Mouse (Mus musculus) left cerebral cortex, adult 11 months (tissue): Measurements from ENCODE around the gene Ptar1.
A peak's percentile ranks its signal among the peaks of the same experiment; 100 is the strongest.
"Not testable (repeated sequence)": the region's sequence is repeated elsewhere in the genome, so short reads cannot be mapped to it uniquely, and the experiment has no call there.

Experiments used
- DNase-seq: peaks from one replicate; pipeline ENCODE4 v3.0.0; 2022; ENCODE audit warnings: low spot score

Gene Ptar1

GRCm38 (mm10) chr19:23687296-23688021, at the start of gene Ptar1:
TSS of gene Ptar1 (plus strand) at chr19:23687429.
- DNase-seq, result peak; percentile 63

GRCm38 (mm10) chr19:23643819-23644218, 43.4 kb upstream of the Ptar1 start:
- no peak for DNase-seq

- DNase-seq, result peak; percentile 36
Measured at GRCm38 (mm10) chr19:23645347-23645746, 41.9 kb upstream of the Ptar1 start.

- DNase-seq, result no peak
Measured at GRCm38 (mm10) chr19:23647308-23647707, 39.9 kb upstream of the Ptar1 start.

DNA sequence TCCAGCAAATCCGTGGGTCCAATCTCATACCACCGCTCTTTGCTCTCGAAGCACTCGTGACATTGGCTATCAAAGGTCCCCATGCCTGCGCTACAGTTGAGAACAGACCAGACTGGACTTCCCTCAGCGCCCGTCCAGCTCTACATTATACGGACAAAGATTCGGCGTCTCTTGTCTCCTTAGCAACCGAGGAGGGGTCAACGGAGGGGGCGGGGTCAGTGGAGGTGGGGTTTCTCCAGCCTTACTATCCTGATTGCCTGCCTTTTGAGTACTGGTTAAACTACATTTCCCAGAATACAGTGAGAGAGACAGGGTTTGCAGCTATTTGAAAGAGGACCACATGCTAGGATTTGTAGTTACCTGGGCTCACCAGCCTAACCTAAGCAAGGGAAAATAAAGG, 34.6 kb upstream of the Ptar1 start, which contains the start of gene 1700028P14Rik:
TSS of gene 1700028P14Rik (minus strand) at position 169 of the 400 bp plus-strand sequence.
- DNase-seq, result no peak

- DNase-seq, result no peak
Measured at GRCm38 (mm10) chr19:23653154-23653553, 34.1 kb upstream of the Ptar1 start.

GRCm38 (mm10) chr19:23657261-23657932, 29.8 kb upstream of the Ptar1 start:
- DNase-seq, result no peak

- DNase-seq, result no peak
Measured at GRCm38 (mm10) chr19:23658350-23658749, 28.9 kb upstream of the Ptar1 start.

DNA sequence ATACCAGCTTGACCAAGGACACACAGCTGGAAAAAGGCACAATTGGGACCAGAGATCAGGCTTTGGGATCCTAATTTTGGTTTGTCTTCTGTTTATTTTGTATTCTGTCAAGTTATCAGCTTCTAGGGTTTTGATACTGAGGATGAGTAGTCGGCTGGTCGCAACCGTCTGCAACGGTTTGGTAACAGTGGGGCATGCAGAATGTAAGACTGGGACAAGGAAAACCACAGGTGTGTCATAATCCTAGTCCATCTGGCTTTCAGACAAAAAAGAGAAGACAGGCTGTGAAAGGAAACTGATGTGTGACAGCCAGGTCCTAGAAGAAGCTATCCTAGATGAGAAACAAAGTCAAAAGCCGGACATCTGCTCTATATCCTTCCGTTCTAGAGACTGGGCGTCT, 23.1 kb upstream of the Ptar1 start:
- no peak for DNase-seq

GRCm38 (mm10) chr19:23668142-23668655, 19.0 kb upstream of the Ptar1 start:
- no peak for DNase-seq

- no peak for DNase-seq
Measured at GRCm38 (mm10) chr19:23673021-23673420, 14.2 kb upstream of the Ptar1 start.

DNA sequence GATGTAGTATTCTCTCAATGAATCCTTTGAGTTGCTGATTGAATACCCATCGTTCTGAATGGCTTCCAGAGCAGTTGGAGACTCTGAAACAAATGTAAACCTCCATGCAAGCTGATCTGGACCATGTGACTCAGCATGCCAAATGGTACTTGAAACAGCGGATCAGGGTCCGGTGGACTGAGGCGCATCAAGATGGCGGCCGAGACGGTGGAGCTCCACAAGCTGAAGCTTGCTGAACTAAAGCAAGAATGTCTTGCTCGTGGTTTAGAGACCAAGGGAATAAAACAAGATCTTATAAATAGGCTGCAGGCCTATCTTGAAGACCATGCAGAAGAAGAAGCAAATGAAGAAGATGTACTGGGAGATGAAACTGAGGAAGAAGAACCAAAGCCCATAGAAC, 11.6 kb upstream of the Ptar1 start:
- not testable (repeated sequence) for DNase-seq

GRCm38 (mm10) chr19:23686962-23687295, 300 bp upstream of the Ptar1 start:
- no peak for DNase-seq

GRCm38 (mm10) chr19:23688421-23688946, 1.3 kb downstream of the Ptar1 start:
- DNase-seq, result no peak

DNA sequence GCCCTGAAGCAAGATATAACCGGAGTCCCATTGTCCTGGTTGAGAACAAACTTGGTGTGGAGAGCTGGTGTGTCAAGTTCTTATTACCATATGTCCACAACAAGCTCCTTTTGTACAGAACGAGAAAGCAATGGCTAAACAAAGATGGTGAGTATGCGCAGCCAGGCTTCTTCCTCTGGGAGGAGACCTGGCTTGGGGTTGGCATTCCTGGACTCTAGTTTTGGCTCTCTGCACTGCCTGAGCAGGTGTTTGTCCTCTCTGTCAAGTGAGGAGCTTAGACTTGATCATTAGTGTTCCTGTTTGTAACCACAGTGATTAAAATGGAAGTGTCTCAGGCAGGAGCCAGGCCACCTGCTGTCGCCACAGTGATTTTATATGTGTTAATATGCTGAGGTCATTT, 7.1 kb downstream of the Ptar1 start:
- DNase-seq, result no peak

DNA sequence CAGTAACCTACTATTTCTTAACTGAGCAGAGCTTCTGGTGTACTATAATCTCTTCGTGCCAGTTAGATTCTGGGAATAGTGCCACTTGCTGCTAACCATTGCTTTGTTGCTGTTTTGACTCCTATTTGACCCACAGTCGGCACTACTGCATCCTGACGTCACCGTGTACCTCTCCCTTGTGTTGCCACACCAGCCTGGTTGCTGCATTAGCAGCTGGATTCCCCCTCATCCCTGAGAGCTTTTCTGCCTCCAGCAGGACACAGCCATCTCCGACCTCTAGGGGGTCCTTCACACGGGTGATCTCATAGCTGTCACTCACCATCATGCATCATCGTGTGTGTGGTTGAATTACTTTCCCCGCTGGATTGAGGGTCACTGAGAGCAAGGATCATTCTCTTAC, 10.6 kb downstream of the Ptar1 start:
- DNase-seq, result no peak

GRCm38 (mm10) chr19:23698366-23698765, 11.1 kb downstream of the Ptar1 start:
- no peak for DNase-seq

GRCm38 (mm10) chr19:23699131-23699530, 11.9 kb downstream of the Ptar1 start:
- no peak for DNase-seq

DNA sequence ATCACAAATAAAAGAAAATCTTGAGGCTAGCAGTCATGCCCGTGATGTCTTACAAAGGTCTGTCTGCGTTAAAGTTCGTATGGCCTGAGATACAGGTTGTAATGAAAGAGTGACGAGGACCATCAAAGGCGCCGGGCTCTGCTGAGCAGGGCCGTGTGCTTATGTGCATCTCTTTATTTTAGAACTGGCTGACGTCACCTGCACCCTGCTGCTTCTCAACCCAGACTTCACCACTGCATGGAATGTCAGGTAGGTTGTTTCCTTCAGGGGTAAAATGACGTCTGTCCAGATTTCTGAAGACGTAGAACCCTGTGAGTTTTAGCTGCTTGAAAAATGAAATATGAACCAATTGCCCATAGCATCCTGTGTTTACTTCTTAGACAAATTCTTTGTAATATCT, 15.7 kb downstream of the Ptar1 start:
- no peak for DNase-seq

- DNase-seq, result no peak
Measured at GRCm38 (mm10) chr19:23705383-23705782, 18.2 kb downstream of the Ptar1 start.

DNA sequence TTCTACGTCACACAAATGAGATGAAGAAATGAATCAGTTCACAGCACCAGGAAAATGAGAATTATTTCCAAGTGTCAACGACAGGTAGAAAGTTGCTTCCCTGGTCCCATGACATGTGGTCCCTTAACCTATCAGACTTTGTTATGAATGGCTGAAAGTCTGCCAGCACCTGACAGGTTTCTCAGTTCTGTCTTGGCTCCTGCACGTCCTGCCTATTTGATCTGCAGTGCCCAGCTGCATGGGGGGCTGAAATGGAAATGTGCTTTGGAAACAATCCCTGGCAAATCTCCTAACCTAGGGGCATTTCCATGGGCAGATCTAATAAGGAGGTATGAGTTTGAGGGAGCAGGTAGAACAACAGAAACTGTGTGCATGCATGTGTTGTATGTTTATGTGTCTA, 59.3 kb downstream of the Ptar1 start:
- no peak for DNase-seq

DNA sequence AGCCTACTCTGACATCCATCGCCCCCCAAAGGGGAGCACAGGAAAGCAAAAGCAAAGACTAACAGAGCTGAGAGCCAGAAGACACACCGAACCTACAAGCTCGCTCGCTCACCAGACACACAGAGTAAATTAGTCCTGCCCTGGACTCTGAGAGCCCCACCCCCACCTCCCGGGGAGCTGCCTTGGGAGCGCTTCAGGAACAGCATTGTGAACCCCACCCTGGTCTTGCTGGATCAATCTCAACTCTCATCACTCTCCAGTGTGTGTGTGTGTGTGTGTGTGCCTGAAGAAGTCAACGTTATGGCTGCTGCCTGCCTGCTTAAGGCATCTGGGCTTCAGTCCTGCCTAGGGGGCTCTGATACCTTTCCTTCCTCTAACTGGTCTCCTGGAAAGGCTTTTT, 69.8 kb downstream of the Ptar1 start:
- DNase-seq, result no peak

DNA sequence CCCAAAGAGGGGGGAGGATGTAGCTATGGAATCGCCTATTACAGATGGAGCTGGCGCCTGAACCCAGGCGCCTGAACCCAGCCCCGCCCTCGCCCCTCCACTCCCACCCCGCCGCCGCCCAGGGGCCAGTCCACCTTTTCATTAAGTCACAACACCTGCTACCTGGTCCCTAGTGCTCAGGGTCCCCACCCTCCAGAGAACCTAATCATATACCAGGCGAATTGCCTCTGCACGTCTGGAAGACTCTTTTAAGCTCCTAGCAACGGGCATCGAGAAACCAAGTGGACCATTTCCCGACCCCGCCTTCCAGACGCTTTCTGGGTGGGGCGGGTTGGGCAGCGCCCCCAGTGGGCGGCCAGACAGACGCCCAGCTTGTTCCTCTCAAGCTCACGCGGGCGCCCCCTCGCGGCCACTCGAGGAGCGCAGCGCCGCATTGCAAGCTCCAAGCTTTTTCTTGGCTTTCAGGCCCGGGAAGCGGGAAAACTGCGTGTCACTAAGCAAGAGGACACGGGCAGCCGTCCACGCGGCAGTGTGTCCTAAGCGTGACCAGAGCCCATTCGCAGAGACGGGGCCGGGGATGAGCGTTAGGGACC, 70.8 kb downstream of the Ptar1 start:
- peak; percentile 91 for DNase-seq
